Mouse (Mus musculus) 3T3-L1 (cell line): Measurements from ENCODE around the gene Sbk2.

Source experiments
- DNase-seq: peaks from one replicate; pipeline ENCODE4 v3.0.0-alpha.2; 2015; ENCODE audit warnings: low read depth, low spot score

Gene Sbk2

GRCm38 (mm10) chr7:4953815-4954445, 10.3 kb downstream of the Sbk2 start:
- DNase-seq = no peak

GRCm38 (mm10) chr7:4950561-4951342, 13.5 kb downstream of the Sbk2 start:
- DNase-seq = peak; percentile 27

- no peak for DNase-seq
These were observed 15.8 kb downstream of the Sbk2 start for GRCm38 (mm10) chr7:4948386-4948785.

GRCm38 (mm10) chr7:4947855-4948254, 16.4 kb downstream of the Sbk2 start:
- peak; percentile 65 for DNase-seq

GRCm38 (mm10) chr7:4943223-4943815, 20.9 kb downstream of the Sbk2 start:
- DNase-seq = peak; percentile 91

GRCm38 (mm10) chr7:4942673-4943072, 21.5 kb downstream of the Sbk2 start:
- DNase-seq = no peak

GRCm38 (mm10) chr7:4940068-4940479, 24.1 kb downstream of the Sbk2 start:
- DNase-seq = peak; percentile 78

GRCm38 (mm10) chr7:4938456-4938855, 25.8 kb downstream of the Sbk2 start:
- peak; percentile 79 for DNase-seq

- DNase-seq = no peak
These were observed 26.8 kb downstream of the Sbk2 start for GRCm38 (mm10) chr7:4937392-4937791.

- DNase-seq = no peak
These were observed 27.4 kb downstream of the Sbk2 start for GRCm38 (mm10) chr7:4936832-4937231.

- peak; percentile 42 for DNase-seq
These were observed 29.9 kb downstream of the Sbk2 start for GRCm38 (mm10) chr7:4934160-4934914.

GRCm38 (mm10) chr7:4933103-4933502, 31.1 kb downstream of the Sbk2 start:
- no peak for DNase-seq

GRCm38 (mm10) chr7:4928323-4928722, 35.9 kb downstream of the Sbk2 start:
- DNase-seq = no peak

GRCm38 (mm10) chr7:4927711-4928110, 36.5 kb downstream of the Sbk2 start:
- DNase-seq = no peak

GRCm38 (mm10) chr7:4926849-4927248, 37.4 kb downstream of the Sbk2 start:
- no peak for DNase-seq

- DNase-seq = peak; percentile 74
These were observed 38.5 kb downstream of the Sbk2 start, which contains the start of gene Ssc5d for GRCm38 (mm10) chr7:4925441-4926381. TSS of gene Ssc5d (plus strand) at chr7:4925785.

- peak; percentile 86 for DNase-seq
These were observed 39.3 kb downstream of the Sbk2 start for GRCm38 (mm10) chr7:4924891-4925301.

- DNase-seq = peak; percentile 57
These were observed 39.7 kb downstream of the Sbk2 start for GRCm38 (mm10) chr7:4924483-4924882.

- peak; percentile 62 for DNase-seq
These were observed 40.4 kb downstream of the Sbk2 start for GRCm38 (mm10) chr7:4923586-4924364.
